Mouse (Mus musculus) forebrain, embryonic 16.5 days (tissue): ENCODE results near the gene 1700049E17Rik2. TPM values are rescaled to one million over a fixed set of nuclear protein-coding genes. Genes with fewer than 3 reads are reported as not detected.

Experiments used
- polyA plus RNA-seq: library from polyadenylated mRNA; unstranded; fragments of >200 nt; fragmentation: Nextera tagmentation; extraction: Ambion mirVana; gene quantifications from 2 replicates; pipeline ENCODE4 v1.2.1, GENCODE M21; 2015

The 1700049E17Rik2 gene
- polyA plus RNA-seq, 1 experiment from 2014 or later = not detected

Other genes with a start within 250 kb of the 1700049E17Rik2 start
- gene Gm5798, start 224.6 kb upstream of the 1700049E17Rik2 start, polyA plus RNA-seq = not detected in 2 replicates
- gene Gm7945, start 186.8 kb upstream of the 1700049E17Rik2 start, polyA plus RNA-seq = not detected in 2 replicates
- not detected in 2 replicates for gene Gm6482, start 164.9 kb upstream of the 1700049E17Rik2 start, polyA plus RNA-seq
- gene Gm7954, start 119.7 kb upstream of the 1700049E17Rik2 start, polyA plus RNA-seq = not detected in 2 replicates
- gene Gm3486, start 83.7 kb upstream of the 1700049E17Rik2 start, polyA plus RNA-seq = not detected in 2 replicates
- gene Gm7970, start 17.6 kb upstream of the 1700049E17Rik2 start, polyA plus RNA-seq = not detected in 2 replicates
- not detected in 2 replicates for gene Gm3072, start 51.4 kb downstream of the 1700049E17Rik2 start, polyA plus RNA-seq
- gene Gm3676, start 73.3 kb downstream of the 1700049E17Rik2 start, polyA plus RNA-seq = not detected in 2 replicates
- not detected in 2 replicates for gene Gm8068, start 128.7 kb downstream of the 1700049E17Rik2 start, polyA plus RNA-seq
- not detected in 2 replicates for gene Gm7929, start 177.4 kb downstream of the 1700049E17Rik2 start, polyA plus RNA-seq
- not detected in 2 replicates for gene Gm47189, start 199.2 kb downstream of the 1700049E17Rik2 start, polyA plus RNA-seq